Mouse (Mus musculus): ENCODE results near the gene C1ql4.

DNA sequence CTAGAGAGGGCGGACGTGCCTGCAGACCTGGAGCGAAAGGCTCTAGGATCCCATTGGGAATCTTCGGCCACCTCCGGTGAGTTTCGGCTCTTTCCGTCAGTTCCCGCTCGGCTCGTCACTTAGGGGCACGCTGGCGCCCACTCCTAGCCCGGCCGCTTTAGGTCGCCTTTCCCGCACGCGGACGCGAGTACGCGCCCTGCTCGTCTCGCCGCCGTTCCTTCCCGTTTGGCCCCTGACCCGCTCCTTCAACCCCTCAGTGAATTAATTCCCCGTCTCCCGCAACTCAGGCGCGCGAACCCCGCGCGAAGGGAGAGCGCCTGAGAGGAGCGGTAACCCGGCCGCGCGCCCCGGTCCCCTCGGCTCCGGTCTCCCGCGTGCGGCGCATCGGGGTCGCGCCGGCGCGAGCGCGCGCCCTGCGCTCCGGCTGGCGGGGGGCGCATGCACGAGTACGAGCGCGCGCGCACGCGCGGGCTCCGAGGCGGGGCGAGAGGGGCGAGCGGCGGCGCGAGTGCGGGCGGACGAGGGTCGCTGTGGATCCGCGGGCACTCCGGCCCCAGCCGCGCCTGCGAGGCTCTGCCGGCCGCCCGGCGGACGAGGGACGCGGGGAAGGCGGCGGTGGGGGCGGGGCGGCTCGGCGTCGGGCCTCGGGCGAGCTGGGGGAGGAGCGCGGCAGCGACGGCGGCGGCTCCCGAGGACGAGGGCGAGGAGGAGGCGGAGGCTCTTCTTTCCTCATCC is 38.6 kb upstream of the C1ql4 start:
- TF ChIP-seq MAX (IDR thresholded peaks at IDR 0.05) (peak; percentile 78), CTCF (IDR thresholded peaks at IDR 0.05; ENCODE audit: control insufficient read depth, insufficient read depth, insufficient read length) (no peak), MYOG (IDR thresholded peaks at IDR 0.05; ENCODE audit: control insufficient read depth, extremely low read depth, insufficient read length) (no peak), CEBPB (IDR thresholded peaks at IDR 0.05; ENCODE audit: low read depth) (no peak), FOSL1 (IDR thresholded peaks at IDR 0.05; ENCODE audit: insufficient read depth, low read length, poor library complexity, severe bottlenecking) (no peak)

Measured in C2C12 (cell line).